Mouse (Mus musculus): ENCODE measurements at regions not wholly inside any gene's neighbourhood (a gene's known extent, or its start where the extent isn't known, plus 50 kb on each side); places are given as distances from the start of the nearest gene placed in this dataset.

- no peak for ATAC-seq
Measured at GRCm38 (mm10) chr2:33981321-33981720, 93.6 kb upstream of the Mvb12b start.

- ATAC-seq = no peak
Measured at GRCm38 (mm10) chr2:33980884-33981283, 93.1 kb upstream of the Mvb12b start.

DNA sequence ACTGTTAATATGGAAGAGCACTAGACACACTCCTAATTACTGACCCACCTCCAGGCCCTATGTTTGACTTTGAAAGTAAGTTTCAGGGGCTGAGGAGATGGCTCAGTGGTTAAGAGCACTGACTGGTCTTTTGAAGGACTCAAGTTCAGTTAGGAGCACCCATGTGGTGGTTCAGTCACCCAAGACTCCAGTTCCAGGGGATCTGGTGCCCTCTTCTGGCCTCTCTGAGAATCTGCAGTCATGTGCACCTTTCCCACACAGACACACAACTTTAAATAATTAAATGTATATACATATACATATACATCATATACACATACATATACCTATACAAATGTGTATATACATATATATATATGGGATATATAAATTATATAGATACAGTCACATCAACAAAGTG is 91.5 kb upstream of the Mvb12b start:
- no peak for ATAC-seq

- ATAC-seq = no peak
Measured at GRCm38 (mm10) chr2:33978550-33978949, 90.8 kb upstream of the Mvb12b start.

DNA sequence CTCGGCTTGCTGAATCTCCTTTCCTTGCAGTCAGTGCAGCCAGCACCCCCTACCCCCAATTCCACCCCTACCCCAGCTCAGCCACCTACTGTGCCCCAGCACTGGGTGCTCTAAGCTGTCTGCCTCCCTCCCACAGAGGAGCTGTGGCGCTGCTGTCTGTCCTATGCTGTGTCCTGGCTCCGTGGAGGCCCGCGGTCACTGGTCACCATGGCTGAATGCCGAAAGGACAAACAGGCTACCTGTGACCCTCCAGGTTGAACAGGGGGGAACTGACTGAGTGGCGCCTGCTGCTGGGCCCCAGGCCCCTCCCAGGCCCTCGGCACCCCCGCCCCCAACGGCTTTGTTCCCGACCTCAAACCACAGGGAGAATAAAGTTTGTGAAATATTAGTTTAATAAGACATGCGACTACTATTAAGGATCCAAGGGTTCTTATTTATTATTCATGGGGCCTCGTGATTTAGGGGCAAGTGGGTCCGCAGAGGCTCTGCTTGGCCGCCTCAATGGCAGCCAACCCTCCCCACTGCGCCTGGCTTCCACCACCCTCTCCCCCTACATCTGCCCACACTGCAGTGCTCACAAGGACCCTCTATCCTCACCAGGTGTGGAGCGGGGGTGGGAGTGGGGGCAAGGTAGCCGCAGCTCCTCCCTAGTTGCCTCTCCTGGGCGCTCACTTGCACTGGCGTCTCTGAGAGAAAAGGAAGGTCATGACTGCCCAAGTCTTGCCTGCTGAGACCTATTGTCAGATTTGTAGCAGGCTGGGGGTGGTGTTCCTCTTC is 90.0 kb upstream of the Mvb12b start:
- ATAC-seq = no peak

DNA sequence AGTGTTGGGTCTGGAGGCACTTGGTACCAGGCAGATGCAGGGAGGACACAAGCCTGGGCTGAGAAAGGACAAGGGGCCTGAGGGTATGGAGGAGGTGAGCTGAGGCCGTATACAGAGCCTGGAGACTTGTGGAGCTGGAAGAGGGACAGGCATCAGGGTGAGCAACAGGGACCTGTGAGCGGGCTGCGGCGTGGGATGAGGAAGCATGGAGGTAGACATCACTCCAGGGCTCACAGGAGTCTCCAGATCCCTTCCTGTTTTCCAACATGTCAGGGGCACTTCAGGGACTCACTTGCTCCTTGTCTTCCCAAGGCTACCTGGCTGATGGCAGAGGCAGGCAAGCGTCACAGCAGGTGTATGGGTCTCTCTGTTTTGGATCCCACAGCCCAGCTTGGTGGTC is 89.4 kb upstream of the Mvb12b start:
- no peak for ATAC-seq

DNA sequence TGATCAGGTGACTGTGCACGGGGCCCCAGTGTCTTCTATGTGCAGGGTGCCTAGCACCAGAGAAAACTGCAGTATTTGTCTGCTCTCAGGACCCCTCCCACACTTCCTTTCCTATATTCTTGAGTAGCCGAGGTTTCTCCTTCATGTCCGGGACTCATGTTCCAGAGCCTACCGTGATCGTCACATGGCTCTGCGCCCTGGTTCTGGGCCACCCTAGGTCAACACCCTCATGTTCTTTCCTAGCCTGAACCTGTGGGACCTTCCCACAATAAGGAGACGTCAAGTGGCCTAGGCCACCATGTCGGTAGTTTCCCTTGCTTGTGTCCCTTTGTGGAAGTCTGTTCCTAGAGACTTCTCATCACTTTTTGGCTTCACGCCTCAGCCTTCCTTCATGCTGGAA is 88.4 kb upstream of the Mvb12b start:
- no peak for ATAC-seq

DNA sequence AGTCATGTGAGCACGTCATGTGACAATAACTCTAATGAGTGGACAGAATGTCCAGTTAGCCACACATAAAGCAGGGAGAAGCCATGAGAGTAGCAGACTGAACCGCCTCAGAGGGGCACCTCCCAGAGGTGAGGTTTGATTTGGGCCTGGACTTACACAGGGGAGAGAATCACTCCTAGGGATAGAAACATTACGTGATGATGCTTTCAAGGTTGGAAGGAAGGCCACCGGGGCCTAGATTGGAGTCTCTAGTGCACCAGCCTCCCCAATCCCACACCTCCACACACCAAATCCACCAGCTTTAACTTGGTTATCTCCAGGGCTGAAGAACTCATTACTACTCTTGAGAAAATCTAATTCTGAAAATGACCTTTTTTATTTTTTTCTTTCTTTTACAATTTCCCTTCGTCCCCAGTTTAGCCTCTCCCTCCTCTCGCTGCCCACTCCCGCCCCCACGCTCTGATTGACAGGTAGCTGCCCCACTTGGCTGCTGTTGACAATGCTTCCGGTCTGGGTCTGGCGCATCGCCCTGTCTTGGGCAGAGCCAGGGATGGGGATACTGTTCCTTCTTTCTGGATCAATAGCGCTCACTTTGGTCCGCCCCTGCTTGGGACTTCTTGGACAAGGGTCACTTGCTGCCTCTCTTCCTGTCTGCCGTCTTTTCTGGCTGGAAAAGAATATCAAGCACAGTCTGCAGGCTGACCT is 87.8 kb upstream of the Mvb12b start:
- ATAC-seq = no peak

GRCm38 (mm10) chr2:33974737-33975422 is 87.1 kb upstream of the Mvb12b start:
- no peak for ATAC-seq

- no peak for ATAC-seq
Measured at GRCm38 (mm10) chr2:33974031-33974430, 86.3 kb upstream of the Mvb12b start.

DNA sequence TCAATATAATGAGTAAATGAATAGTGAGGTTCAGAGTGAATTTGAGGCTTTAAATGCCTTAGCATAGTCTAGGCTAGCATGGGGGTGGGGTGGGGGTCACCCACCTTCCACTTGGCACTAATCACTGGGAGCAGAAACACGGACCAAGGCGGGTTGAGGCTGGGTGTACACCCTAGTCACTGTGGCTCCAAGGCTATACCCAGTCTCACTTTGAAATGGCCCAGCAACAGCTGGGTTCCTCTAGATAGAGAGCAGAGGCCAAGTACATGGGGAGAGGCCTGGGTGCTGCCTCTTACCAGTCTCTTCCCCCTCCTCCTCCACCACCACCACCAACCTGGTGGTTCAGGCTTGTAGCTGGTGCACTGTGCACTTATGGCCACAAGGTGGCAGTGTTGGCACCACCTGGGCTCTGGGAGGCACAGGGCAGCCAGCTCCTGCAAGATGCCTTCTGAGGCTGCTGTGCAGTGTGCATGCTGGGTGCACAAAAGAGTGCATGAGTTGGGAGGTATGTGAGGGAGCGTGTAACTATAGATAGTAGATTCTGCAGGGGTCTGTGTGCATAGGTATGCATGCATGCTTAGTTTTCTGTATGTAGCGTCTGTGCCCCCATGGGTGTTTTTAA is 85.6 kb upstream of the Mvb12b start:
- ATAC-seq = peak; percentile 54

DNA sequence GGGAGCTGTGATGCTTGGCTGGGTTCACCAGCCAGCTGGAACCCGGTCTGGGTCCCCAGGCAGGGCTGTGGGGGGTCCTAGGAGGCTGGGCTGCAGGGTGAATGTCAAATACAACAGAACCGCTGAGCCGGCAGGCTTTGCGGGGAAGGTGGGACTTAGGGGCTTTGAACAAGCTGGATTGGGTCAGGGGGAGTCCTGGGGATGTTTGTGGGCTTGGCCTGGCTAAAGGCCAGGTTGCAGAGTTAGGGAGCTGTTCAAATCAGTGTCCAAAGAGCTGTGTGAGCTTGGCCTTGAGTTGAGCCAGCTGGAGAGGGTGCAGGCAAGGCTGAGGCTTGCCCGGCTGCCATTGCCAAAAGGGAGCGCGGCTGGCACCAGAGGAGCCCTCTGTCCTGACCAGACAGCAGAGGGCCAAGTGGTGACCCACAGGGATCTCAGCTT is 79.3 kb upstream of the Mvb12b start:
- no peak for ATAC-seq

DNA sequence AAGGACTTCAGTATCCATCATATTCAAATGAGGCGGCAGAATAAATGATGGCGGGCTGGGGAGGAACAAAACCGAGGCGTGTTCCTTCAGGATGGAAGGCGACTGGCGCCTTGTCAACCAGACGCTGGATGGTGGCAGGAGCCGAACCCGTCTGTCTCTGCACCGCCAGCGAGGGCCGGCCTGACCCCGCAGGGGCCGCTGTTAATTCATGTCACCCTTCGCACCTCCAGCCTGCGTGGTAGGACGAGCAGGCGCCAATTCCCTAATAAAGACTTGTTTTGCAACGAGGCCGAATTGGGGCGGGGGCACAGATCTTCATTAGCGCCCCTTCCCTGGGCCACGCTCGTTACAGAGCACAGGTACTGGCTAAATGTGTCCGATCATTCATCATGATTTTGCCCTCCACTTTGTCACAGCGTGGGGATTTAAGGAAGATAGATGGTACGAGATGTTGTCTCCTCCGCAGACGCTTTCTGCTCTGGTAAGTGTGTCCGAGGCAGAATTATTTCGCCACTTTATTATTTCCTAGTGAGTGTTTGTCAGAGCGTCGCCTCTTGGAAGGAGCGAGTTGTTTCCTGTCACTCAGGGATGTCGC is 78.7 kb upstream of the Mvb12b start:
- no peak for ATAC-seq

DNA sequence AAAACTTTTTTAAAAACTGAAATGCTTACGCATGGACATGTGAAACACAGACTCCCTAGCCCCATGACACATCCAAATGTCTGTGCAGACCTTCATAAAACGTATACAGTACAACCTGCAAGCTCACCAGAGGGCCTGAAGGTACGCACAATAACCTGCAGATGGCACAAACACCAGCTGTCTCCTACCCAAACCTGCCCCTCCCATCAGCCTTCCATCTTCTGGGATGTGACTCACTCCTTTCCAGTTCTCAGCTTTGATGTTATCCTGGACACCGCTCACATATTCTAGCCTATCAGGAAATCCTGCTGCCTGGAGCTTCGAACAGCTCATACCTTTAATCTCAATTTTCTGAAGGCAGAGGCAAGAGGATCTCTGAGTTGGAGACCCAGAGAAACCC is 76.3 kb upstream of the Mvb12b start:
- no peak for ATAC-seq

DNA sequence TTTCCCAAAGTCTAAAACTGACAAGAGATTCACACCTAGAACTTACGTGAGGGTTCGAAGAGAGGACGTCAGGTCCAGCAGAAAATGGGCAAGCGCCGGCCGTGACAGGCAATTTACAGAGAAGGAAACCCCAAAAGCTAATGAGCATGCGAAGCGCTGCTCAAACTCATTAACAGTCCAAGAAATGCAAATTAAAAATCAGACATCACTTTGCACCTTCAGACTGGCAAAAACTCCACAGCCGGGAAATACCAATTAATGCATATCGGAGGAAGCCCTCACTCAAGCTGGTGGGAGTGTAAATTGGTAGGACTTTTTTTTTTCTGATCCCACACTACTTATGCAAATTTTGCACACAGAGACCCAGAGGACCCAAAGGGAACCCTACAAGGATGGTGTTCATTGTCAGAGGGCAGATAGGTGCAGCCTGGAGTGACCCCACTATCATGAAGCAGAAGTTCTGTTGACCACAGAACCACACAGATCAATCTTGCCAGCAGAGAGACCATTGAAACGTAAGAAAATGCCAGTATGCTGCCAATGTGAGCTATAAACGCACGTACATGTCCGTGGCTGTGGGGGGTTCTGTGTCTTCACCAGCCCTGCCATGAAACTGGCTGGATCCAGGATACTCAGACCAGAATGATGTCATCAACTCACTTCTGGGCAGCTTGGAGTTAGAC is 74.8 kb upstream of the Mvb12b start:
- no peak for ATAC-seq

GRCm38 (mm10) chr2:33961566-33961965 is 73.8 kb upstream of the Mvb12b start:
- no peak for ATAC-seq

- ATAC-seq = no peak
Measured at GRCm38 (mm10) chr2:33957754-33958153, 70.0 kb upstream of the Mvb12b start.

GRCm38 (mm10) chr2:33944301-33944700 is 56.6 kb upstream of the Mvb12b start:
- ATAC-seq = no peak

DNA sequence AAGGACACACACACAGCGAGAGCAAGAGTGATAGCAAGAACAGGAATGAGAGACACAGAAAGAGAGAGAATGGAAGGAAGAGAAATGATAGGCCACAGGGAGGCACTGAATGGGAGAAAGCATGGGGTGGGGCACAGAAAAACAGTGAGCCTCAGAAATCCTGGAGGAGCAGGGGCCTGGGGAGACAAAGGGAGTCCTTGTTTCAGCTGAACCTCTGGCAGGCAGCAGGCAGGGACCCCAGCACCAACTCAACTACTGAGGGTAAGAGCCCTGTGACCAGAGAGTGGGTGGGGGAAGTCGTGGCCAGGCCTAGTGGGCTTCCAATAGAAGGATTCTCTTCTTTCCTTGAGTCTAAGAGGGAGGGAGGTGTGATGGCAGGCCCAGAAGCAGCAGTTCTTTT is 54.3 kb upstream of the Mvb12b start:
- no peak for ATAC-seq

GRCm38 (mm10) chr2:33941316-33941715 is 53.6 kb upstream of the Mvb12b start:
- no peak for ATAC-seq

DNA sequence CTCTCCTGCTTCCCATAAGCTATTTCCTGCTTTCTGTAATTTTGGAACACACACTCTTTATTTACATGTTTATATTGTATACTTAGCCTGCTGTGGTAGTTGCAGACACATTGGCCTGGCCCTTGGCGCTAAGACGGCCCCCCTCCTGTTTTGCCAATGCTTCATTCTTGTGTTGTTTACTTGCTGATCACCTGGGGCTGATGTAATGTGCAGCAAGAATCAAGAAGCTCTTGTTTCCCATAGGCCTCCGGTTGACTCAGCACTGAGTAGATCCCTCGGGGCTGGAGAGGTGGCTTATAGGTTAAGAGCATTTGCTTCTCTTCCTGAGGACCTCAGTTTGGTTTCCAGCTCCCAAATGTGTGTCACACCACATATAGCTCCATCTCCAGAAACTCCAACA is 52.1 kb upstream of the Mvb12b start:
- no peak for ATAC-seq

All from activated CD4-positive, CD25-positive, alpha-beta regulatory T cell, adult 4 months (primary cell).